Mouse (Mus musculus): ENCODE results near the gene Lim2.

DNA sequence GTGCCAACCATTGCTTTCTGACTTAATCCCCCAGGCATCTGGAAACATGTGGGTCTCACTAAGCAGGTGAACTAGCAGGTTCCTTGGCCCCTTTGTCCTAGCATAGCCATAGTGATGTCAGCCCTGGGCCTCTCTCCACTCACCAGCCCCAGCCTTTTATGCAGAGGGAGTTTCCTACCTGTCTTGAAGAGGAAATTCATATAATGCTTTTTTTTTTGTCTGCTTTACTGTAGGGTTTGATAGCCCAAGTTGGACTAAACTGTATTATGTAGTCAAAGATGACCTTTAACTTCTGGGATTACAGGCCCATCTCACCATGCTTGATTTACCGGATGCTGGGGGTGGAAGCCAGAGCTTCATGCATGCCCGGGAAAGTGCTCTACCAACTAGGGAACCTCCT, 22.3 kb downstream of the Lim2 start:
- TF ChIP-seq GATA1 (IDR thresholded peaks at IDR 0.05; ENCODE audit: borderline replicate concordance, low read length) (no peak), FLI1 (IDR thresholded peaks at IDR 0.05; ENCODE audit: low read length) (no peak)
